Mouse (Mus musculus) hindbrain, embryonic 13.5 days (tissue): ENCODE data around the gene Smarcd3. TPM values are rescaled to one million over a fixed set of nuclear protein-coding genes. Genes with fewer than 3 reads are reported as not detected.

Source experiments
- ATAC-seq: fragments of 200-750 bp; cut with Nextera tagmentation; 2 replicates; pipeline ENCODE4 v1.8.0; 2017; ENCODE audit warnings: moderate TSS enrichment; ENCODE audit not compliant: low FRiP score
- H3K27ac ChIP-seq: fragments of 300-500 bp; sonication (generic); 2 replicates; pipeline ENCODE4 v1.5.1; 2015; ENCODE audit warnings: inconsistent platforms, mild to moderate bottlenecking, moderate library complexity
- H3K27me3 ChIP-seq: fragments of 300-500 bp; sonication (generic); 2 replicates; pipeline ENCODE4 v1.6.1; 2015; ENCODE audit warnings: mild to moderate bottlenecking, inconsistent platforms
- H3K36me3 ChIP-seq: fragments of 300-500 bp; sonication (generic); 2 replicates; pipeline ENCODE4 v1.6.1; 2015; ENCODE audit warnings: mild to moderate bottlenecking, inconsistent platforms
- H3K4me1 ChIP-seq: fragments of 300-500 bp; sonication (generic); replicated peaks from 2 replicates; pipeline ENCODE4 v1.6.1; 2015; ENCODE audit warnings: inconsistent platforms
- H3K4me2 ChIP-seq: fragments of 300-500 bp; sonication (generic); 2 replicates; pipeline ENCODE4 v1.6.1; 2015; ENCODE audit warnings: inconsistent platforms, mild to moderate bottlenecking, moderate library complexity
- H3K4me3 ChIP-seq: fragments of 300-500 bp; sonication (generic); 2 replicates; pipeline ENCODE4 v1.5.1; 2015; ENCODE audit warnings: mild to moderate bottlenecking, inconsistent platforms
- H3K9ac ChIP-seq: fragments of 300-500 bp; sonication (generic); 2 replicates; pipeline ENCODE4 v1.6.1; 2015; ENCODE audit warnings: mild to moderate bottlenecking, inconsistent platforms
- H3K9me3 ChIP-seq: fragments of 300-500 bp; sonication (generic); 2 replicates; pipeline ENCODE4 v1.6.1; 2016; ENCODE audit warnings: inconsistent platforms
- WGBS: fragments of 180-500 bp; shearing (Covaris S2); methylation state at CpG from one replicate; pipeline ENCODE4 v1.1.7; 2015; 5-methylcytosine and 5-hydroxymethylcytosine counted together
- polyA plus RNA-seq: library from polyadenylated mRNA; unstranded; fragments of >200 nt; fragmentation: Nextera tagmentation; extraction: Ambion mirVana; gene quantifications from 2 replicates; pipeline ENCODE4 v1.2.1, GENCODE M21; 2015

Smarcd3 gene
- 86.2 and 87.6 TPM in 2 replicates for polyA plus RNA-seq

- 3% methylated on average over 32 of the region's 37 CpGs for WGBS
- peak; percentile 83 for ATAC-seq
- Histone ChIP-seq H3K27me3 (peaks cover 28% of the 10 kb centered on the region), H3K9ac (peak within 1 kb of the TSS; percentile 94), H3K27ac (peak within 1 kb of the TSS; percentile 55), H3K4me2 (peak within 1 kb of the TSS; percentile 67), H3K9me3 (no peaks in the 10 kb centered on the region), H3K4me1 (peaks cover 40% of the 10 kb centered on the region), H3K4me3 (peak within 1 kb of the TSS; percentile 60), H3K36me3 (no peaks in the 10 kb centered on the region)
Observed at GRCm38 (mm10) chr5:24623986-24624821, at the start of gene Smarcd3. TSS of gene Smarcd3 (minus strand) at chr5:24624411.

GRCm38 (mm10) chr5:24661457-24661856 is 37.2 kb upstream of the Smarcd3 start:
- H3K27ac ChIP-seq, result no peak overlapping the region
- H3K9me3 ChIP-seq, result 0 out of 2 replicates have a peak, but pooled peaks cover 7% of the 10 kb centered on the region
- no peaks in the 10 kb centered on the region for H3K36me3 ChIP-seq
- H3K27me3 ChIP-seq, result no peaks in the 10 kb centered on the region
- no peaks in the 10 kb centered on the region for H3K4me1 ChIP-seq
- 86% methylated on average over 6 of the region's 6 CpGs for WGBS
- no peak overlapping the region for H3K4me2 ChIP-seq
- no peak for ATAC-seq
- H3K9ac ChIP-seq, result no peak overlapping the region
- H3K4me3 ChIP-seq, result no peak overlapping the region

- no peak for ATAC-seq
- Histone ChIP-seq H3K27me3 (0 out of 2 replicates have a peak, but pooled peaks cover 4% of the 10 kb centered on the region), H3K4me3 (no peak overlapping the region), H3K9me3 (no peaks in the 10 kb centered on the region), H3K4me1 (no peaks in the 10 kb centered on the region), H3K9ac (no peak overlapping the region), H3K27ac (no peak overlapping the region), H3K4me2 (no peak overlapping the region), H3K36me3 (no peaks in the 10 kb centered on the region)
- WGBS, result 85% methylated on average over 3 of the region's 4 CpGs
Observed at GRCm38 (mm10) chr5:24659708-24660423, 35.7 kb upstream of the Smarcd3 start.

GRCm38 (mm10) chr5:24657113-24657512 is 32.9 kb upstream of the Smarcd3 start:
- Histone ChIP-seq H3K4me3 (no peak overlapping the region), H3K36me3 (no peaks in the 10 kb centered on the region), H3K27ac (0 out of 2 replicates have a peak overlapping the region, but pooled peaks have one; percentile 4), H3K4me1 (no peaks in the 10 kb centered on the region), H3K27me3 (peaks cover 14% of the 10 kb centered on the region), H3K9ac (no peak overlapping the region), H3K4me2 (no peak overlapping the region), H3K9me3 (no peaks in the 10 kb centered on the region)
- 40% methylated on average over 2 of the region's 2 CpGs for WGBS
- ATAC-seq, result no peak

- H3K27ac ChIP-seq, result no peak overlapping the region
- H3K9me3 ChIP-seq, result no peaks in the 10 kb centered on the region
- H3K4me1 ChIP-seq, result no peaks in the 10 kb centered on the region
- H3K27me3 ChIP-seq, result peaks cover 14% of the 10 kb centered on the region
- WGBS, result 85% methylated on average over 6 of the region's 6 CpGs
- no peak for ATAC-seq
- H3K4me3 ChIP-seq, result no peak overlapping the region
- H3K4me2 ChIP-seq, result no peak overlapping the region
- no peak overlapping the region for H3K9ac ChIP-seq
- no peaks in the 10 kb centered on the region for H3K36me3 ChIP-seq
Observed at GRCm38 (mm10) chr5:24654491-24654890, 30.3 kb upstream of the Smarcd3 start.

GRCm38 (mm10) chr5:24652780-24653179 is 28.6 kb upstream of the Smarcd3 start:
- ATAC-seq, result peak; percentile 34; the same call in 1 of the 2 replicates
- H3K9me3 ChIP-seq, result no peaks in the 10 kb centered on the region
- 96% methylated on average over 5 of the region's 5 CpGs for WGBS

GRCm38 (mm10) chr5:24651768-24652752 is 27.8 kb upstream of the Smarcd3 start:
- no peaks in the 10 kb centered on the region for H3K9me3 ChIP-seq
- no peak overlapping the region for H3K4me2 ChIP-seq
- H3K4me1 ChIP-seq, result no peaks in the 10 kb centered on the region
- 30% methylated on average over 25 of the region's 25 CpGs for WGBS
- peaks cover 14% of the 10 kb centered on the region for H3K27me3 ChIP-seq
- no peak overlapping the region for H3K4me3 ChIP-seq
- no peaks in the 10 kb centered on the region for H3K36me3 ChIP-seq
- H3K27ac ChIP-seq, result no peak overlapping the region
- peak; percentile 74 for ATAC-seq
- H3K9ac ChIP-seq, result peak overlapping the region; percentile 29; the same call in 1 of the 2 replicates

More at GRCm38 (mm10) chr5:24652780-24653179, 28.6 kb upstream of the Smarcd3 start:
- no peak overlapping the region for H3K27ac ChIP-seq
- H3K36me3 ChIP-seq, result no peaks in the 10 kb centered on the region
- no peak overlapping the region for H3K9ac ChIP-seq
- H3K4me1 ChIP-seq, result no peaks in the 10 kb centered on the region
- H3K4me3 ChIP-seq, result no peak overlapping the region
- peaks cover 14% of the 10 kb centered on the region for H3K27me3 ChIP-seq
- no peak overlapping the region for H3K4me2 ChIP-seq

- no peak for ATAC-seq
- no peaks in the 10 kb centered on the region for H3K36me3 ChIP-seq
- no peaks in the 10 kb centered on the region for H3K4me1 ChIP-seq
- WGBS, result 88% methylated on average over 6 of the region's 6 CpGs
- no peak overlapping the region for H3K4me2 ChIP-seq
- H3K4me3 ChIP-seq, result no peak overlapping the region
- H3K9ac ChIP-seq, result peak overlapping the region; percentile 29; the same call in 1 of the 2 replicates
- H3K27me3 ChIP-seq, result peaks cover 14% of the 10 kb centered on the region
- H3K27ac ChIP-seq, result no peak overlapping the region
- H3K9me3 ChIP-seq, result no peaks in the 10 kb centered on the region
Observed at GRCm38 (mm10) chr5:24651356-24651755, 27.1 kb upstream of the Smarcd3 start.

- no peak for ATAC-seq
- H3K27ac ChIP-seq, result no peak overlapping the region
- no peak overlapping the region for H3K9ac ChIP-seq
- H3K27me3 ChIP-seq, result peaks cover 10% of the 10 kb centered on the region
- 83% methylated on average over 7 of the region's 7 CpGs for WGBS
- H3K4me3 ChIP-seq, result no peak overlapping the region
- H3K4me1 ChIP-seq, result no peaks in the 10 kb centered on the region
- H3K36me3 ChIP-seq, result no peaks in the 10 kb centered on the region
- no peaks in the 10 kb centered on the region for H3K9me3 ChIP-seq
- H3K4me2 ChIP-seq, result no peak overlapping the region
Observed at GRCm38 (mm10) chr5:24649701-24650100, 25.5 kb upstream of the Smarcd3 start.

GRCm38 (mm10) chr5:24649231-24649630 is 25.0 kb upstream of the Smarcd3 start:
- peaks cover 10% of the 10 kb centered on the region for H3K27me3 ChIP-seq
- H3K9ac ChIP-seq, result no peak overlapping the region
- H3K4me3 ChIP-seq, result no peak overlapping the region
- no peaks in the 10 kb centered on the region for H3K36me3 ChIP-seq
- H3K4me2 ChIP-seq, result no peak overlapping the region
- no peak for ATAC-seq
- WGBS, result 72% methylated on average over 4 of the region's 4 CpGs
- no peaks in the 10 kb centered on the region for H3K9me3 ChIP-seq
- no peak overlapping the region for H3K27ac ChIP-seq
- H3K4me1 ChIP-seq, result no peaks in the 10 kb centered on the region

- Histone ChIP-seq H3K9me3 (no peaks in the 10 kb centered on the region), H3K4me3 (no peak overlapping the region), H3K9ac (no peak overlapping the region), H3K4me1 (no peaks in the 10 kb centered on the region), H3K36me3 (no peaks in the 10 kb centered on the region), H3K27me3 (no peaks in the 10 kb centered on the region), H3K27ac (no peak overlapping the region), H3K4me2 (no peak overlapping the region)
- WGBS, result 88% methylated on average over 1 of the region's 1 CpGs
- no peak for ATAC-seq
Observed at GRCm38 (mm10) chr5:24645454-24645853, 21.2 kb upstream of the Smarcd3 start.
